Mouse (Mus musculus) thymus, adult 2 months (tissue): ENCODE results near the gene Cenps. TPM values are rescaled to one million over a fixed set of nuclear protein-coding genes. Genes with fewer than 3 reads are reported as not detected.

Source experiments
- DNase-seq: peaks from one replicate; pipeline ENCODE4 v3.0.0; 2021
- H3K27ac ChIP-seq: fragments of 200-500 bp; 2 replicates; pipeline ENCODE4 v1.5.1; 2012; ENCODE audit warnings: low read length, control low read depth; ENCODE audit not compliant: control insufficient read depth, insufficient read depth
- H3K27me3 ChIP-seq: fragments of 200-500 bp; 2 replicates; pipeline ENCODE4 v1.6.1; 2012; ENCODE audit warnings: mild to moderate bottlenecking, low read length, moderate library complexity, mixed read lengths; ENCODE audit not compliant: control insufficient read depth, insufficient read depth
- H3K36me3 ChIP-seq: fragments of 200-500 bp; 2 replicates; pipeline ENCODE4 v1.6.1; 2012; ENCODE audit warnings: mild to moderate bottlenecking, low read length, moderate library complexity; ENCODE audit not compliant: control insufficient read depth, insufficient read depth
- H3K4me1 ChIP-seq: fragments of 200-500 bp; replicated peaks from 2 replicates; pipeline ENCODE4 v1.6.1; 2012; ENCODE audit warnings: low read length; ENCODE audit not compliant: control insufficient read depth, insufficient read depth
- H3K4me3 ChIP-seq: fragments of 200-500 bp; 2 replicates; pipeline ENCODE4 v1.5.1; 2012; ENCODE audit warnings: mild to moderate bottlenecking, low read length, control low read depth, moderate library complexity; ENCODE audit not compliant: control insufficient read depth, insufficient read depth
- CTCF ChIP-seq: fragments of 200-500 bp; IDR thresholded peaks from 2 replicates; pipeline ENCODE4 v1.5.1; 2012; ENCODE audit warnings: mild to moderate bottlenecking, control low read depth, low read length, moderate library complexity, borderline replicate concordance; ENCODE audit not compliant: control insufficient read depth, poor library complexity, insufficient read depth; ENCODE audit errors: extremely low read depth
- POLR2A ChIP-seq: fragments of 200-500 bp; IDR thresholded peaks from 2 replicates; pipeline ENCODE4 v1.6.1; 2012; ENCODE audit warnings: mild to moderate bottlenecking, low read length, control low read depth, moderate library complexity; ENCODE audit not compliant: control insufficient read depth, poor library complexity, insufficient read depth; ENCODE audit errors: extremely low read depth
- WGBS: fragments of 180-500 bp; shearing (Covaris S2); methylation state at CpG from one replicate; pipeline ENCODE4 v1.1.7; 2018; 5-methylcytosine and 5-hydroxymethylcytosine counted together
- polyA plus RNA-seq: library from polyadenylated mRNA; depleted of rRNA; stranded (reverse); fragments of >200 nt; gene quantifications from 2 replicates; pipeline ENCODE4 v1.2.3, GENCODE M21; 2012

The Cenps gene
- polyA plus RNA-seq, 1 experiment, result 14.0 TPM

DNA sequence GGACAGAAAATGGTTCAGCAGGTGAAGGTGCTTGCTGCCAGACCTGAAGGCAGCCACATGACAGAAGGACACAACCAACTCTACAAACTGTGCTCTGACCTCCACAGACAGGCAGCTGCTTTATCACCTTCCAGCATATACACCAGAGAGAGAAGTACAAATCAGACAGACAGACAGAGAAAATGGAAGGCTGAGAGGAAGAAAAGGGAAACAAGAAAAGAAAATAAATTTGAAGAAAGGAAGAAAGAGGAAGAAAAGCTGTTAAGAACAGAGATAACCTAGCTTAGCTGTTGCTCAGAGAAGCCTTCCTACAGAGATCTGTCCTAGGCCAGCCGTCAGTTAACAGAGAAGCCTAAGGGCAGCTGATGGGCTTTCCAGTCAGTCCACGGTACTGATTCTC lies 21.8 kb upstream of the Cenps start:
- WGBS, result 90% methylated on average over 2 of the region's 2 CpGs
- Histone ChIP-seq H3K36me3 (peaks cover 40% of the 10 kb centered on the region), H3K4me1 (no peaks in the 10 kb centered on the region), H3K27me3 (no peaks in the 10 kb centered on the region), H3K27ac (no peak overlapping the region), H3K4me3 (no peak overlapping the region)
- no peak for TF ChIP-seq POLR2A
- no peak for TF ChIP-seq CTCF
- DNase-seq, result no peak

DNA sequence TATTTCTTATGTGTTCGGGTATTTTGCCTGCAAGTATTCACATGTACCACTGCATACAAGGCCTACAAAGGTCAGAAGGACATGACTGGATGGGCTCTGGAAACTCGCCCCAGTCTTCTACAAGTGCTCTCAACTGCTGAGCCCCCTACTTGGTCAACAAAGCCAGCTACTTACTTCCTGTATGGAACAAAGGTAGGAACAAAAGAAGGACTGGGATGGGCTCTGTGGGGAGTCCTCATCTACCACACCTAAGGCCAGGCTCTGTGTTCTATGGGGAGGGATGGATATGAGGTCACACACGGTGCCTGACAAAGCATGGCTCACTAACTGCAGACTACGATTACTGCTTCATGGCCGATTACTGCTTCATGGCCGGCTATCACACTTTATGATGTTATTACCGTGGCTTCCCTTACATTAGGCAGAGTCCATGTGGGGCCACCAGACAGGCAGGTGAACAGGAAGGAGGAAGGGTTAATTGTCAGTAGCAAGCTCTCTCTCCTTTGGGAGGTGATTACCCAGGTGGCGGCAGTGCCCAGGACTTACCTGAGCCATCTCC lies 20.1 kb upstream of the Cenps start:
- no peak for DNase-seq
- WGBS, result 97% methylated on average over 8 of the region's 8 CpGs
- Histone ChIP-seq H3K36me3 (peaks cover 49% of the 10 kb centered on the region), H3K27me3 (no peaks in the 10 kb centered on the region), H3K4me1 (no peaks in the 10 kb centered on the region), H3K27ac (no peak overlapping the region), H3K4me3 (no peak overlapping the region)
- no peak for TF ChIP-seq CTCF
- TF ChIP-seq POLR2A, result no peak

DNA sequence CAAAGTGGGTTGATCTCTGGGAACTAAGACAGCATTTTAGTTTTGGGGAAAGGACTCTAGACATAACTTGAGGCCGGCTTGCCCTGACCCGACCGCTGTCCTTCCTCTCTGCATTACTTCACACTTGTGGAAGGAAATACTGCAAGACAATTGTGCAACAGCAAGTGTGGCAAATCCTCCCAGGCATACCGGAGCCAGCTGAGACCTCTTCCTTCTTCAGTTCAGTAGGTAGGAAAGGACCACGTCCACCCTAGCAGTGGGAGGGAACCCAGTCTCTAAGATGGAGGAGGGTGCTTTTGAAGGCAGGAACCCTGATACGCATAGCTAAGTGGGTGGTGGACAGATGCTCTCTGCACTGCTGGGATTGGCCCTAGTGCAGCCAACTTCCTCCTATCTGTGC lies 18.3 kb upstream of the Cenps start:
- H3K4me3 ChIP-seq, result no peak overlapping the region
- no peak for DNase-seq
- no peak overlapping the region for H3K27ac ChIP-seq
- no peaks in the 10 kb centered on the region for H3K4me1 ChIP-seq
- WGBS, result 94% methylated on average over 6 of the region's 6 CpGs
- peaks cover 51% of the 10 kb centered on the region for H3K36me3 ChIP-seq
- H3K27me3 ChIP-seq, result no peaks in the 10 kb centered on the region
- TF ChIP-seq CTCF (no peak), POLR2A (no peak)

DNA sequence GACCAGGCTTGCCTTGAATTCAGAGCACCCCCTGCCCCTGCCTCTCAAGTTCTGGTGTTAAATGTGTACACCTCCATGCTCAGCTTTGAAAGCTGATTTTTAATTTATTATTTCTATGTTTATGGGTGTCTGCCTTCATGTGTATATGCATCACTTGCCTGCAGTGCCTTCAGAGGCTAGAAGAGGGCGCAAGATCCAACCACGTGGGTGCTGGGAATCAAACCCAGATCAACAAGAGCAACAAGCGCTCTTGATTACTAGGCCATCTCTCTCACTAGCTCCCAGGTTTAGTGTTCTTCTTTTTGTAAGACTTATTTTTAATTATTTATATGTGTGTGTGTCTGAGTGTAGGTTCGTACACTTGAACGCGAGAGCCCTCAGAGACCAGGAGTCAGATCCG lies 17.4 kb upstream of the Cenps start:
- WGBS, result 99% methylated on average over 7 of the region's 7 CpGs
- TF ChIP-seq CTCF (no peak), POLR2A (no peak)
- H3K27me3 ChIP-seq, result no peaks in the 10 kb centered on the region
- H3K27ac ChIP-seq, result no peak overlapping the region
- H3K4me3 ChIP-seq, result no peak overlapping the region
- no peaks in the 10 kb centered on the region for H3K4me1 ChIP-seq
- DNase-seq, result no peak
- peaks cover 48% of the 10 kb centered on the region for H3K36me3 ChIP-seq

DNA sequence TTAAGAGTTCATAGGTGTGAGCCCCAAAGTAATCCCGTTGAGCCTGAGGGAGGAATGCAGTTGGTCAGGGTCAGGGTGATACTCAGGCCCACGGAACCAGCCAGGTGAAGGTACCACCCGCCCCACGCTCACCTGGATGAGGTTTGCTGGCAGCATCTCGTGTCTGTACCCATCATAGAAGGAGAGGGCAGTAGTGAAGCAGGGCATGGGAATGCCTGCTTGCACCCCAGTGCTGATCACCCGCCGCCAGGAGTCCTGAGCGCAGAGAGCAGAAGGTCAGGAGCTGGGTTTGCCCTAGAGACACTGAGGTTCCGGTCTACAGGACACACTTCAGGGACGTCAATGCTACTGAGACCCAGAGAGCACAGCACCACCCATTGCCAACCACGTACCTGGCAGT lies 13.3 kb upstream of the Cenps start:
- peaks cover 28% of the 10 kb centered on the region for H3K36me3 ChIP-seq
- no peak for DNase-seq
- TF ChIP-seq CTCF (no peak), POLR2A (no peak)
- H3K27ac ChIP-seq, result no peak overlapping the region
- H3K27me3 ChIP-seq, result no peaks in the 10 kb centered on the region
- no peak overlapping the region for H3K4me3 ChIP-seq
- peaks cover 13% of the 10 kb centered on the region for H3K4me1 ChIP-seq
- WGBS, result 96% methylated on average over 11 of the region's 11 CpGs

DNA sequence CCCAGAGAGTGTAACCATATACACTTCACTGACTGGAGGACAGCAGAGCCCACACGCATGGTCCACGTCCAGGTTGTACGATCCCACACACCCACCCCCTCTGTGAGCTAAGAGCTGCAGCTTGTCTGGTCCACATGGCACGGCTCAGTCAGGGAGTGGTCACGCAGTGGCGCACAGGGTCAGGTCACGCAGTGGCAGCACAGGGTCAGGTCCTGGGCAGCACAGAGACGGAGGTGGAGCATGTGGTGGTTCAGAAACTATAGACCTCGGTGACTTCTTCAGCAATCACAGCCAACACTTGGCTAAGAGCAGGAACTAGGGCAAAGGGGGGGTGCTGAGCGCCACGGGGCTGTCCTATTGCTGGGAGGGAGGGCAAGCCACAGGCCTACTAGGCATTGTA lies 12.8 kb upstream of the Cenps start:
- H3K27ac ChIP-seq, result no peak overlapping the region
- H3K36me3 ChIP-seq, result peaks cover 27% of the 10 kb centered on the region
- H3K27me3 ChIP-seq, result no peaks in the 10 kb centered on the region
- no peak overlapping the region for H3K4me3 ChIP-seq
- no peak for TF ChIP-seq CTCF
- no peak for TF ChIP-seq POLR2A
- no peak for DNase-seq
- peaks cover 13% of the 10 kb centered on the region for H3K4me1 ChIP-seq
- 92% methylated on average over 11 of the region's 11 CpGs for WGBS

DNA sequence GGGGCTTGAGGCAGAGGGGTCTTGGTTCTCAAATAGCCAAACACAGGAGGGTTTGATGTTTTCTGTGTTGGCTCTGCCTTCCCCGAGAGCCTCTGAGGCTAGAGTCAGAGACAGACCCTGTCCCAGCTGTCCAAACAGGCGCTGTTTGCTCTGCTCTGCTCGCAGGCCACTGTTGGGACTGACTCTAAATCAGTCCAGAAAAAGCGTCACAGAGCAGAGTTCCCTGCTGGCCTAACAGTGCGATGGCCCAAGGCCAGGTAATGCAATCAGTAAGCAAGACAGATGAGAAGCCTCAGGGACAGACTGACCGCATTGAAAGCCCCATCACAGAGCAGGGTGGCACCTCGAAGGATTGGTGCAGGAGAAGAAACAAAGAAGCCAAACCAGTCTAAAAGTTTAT lies 12.2 kb upstream of the Cenps start:
- no peak overlapping the region for H3K27ac ChIP-seq
- TF ChIP-seq POLR2A (no peak), CTCF (no peak)
- peaks cover 13% of the 10 kb centered on the region for H3K4me1 ChIP-seq
- DNase-seq, result no peak
- H3K4me3 ChIP-seq, result no peak overlapping the region
- peaks cover 21% of the 10 kb centered on the region for H3K36me3 ChIP-seq
- no peaks in the 10 kb centered on the region for H3K27me3 ChIP-seq
- 94% methylated on average over 7 of the region's 7 CpGs for WGBS
